Mouse (Mus musculus): Measurements from ENCODE around the gene Gsn.

Gsn gene

GRCm38 (mm10) chr2:35255885-35256833 is at the start of gene Gsn:
Gene Gsn (plus strand): TSS chr2:35256380.
- peak; percentile 78 for DNase-seq (ENCODE audit: low spot score)

- no peak for DNase-seq (ENCODE audit: low spot score)
These were observed 49.4 kb upstream of the Gsn start for GRCm38 (mm10) chr2:35206761-35207160.

- no peak for DNase-seq (ENCODE audit: low spot score)
These were observed 48.1 kb upstream of the Gsn start for GRCm38 (mm10) chr2:35208054-35208453.

GRCm38 (mm10) chr2:35208931-35209665 is 47.1 kb upstream of the Gsn start:
- no peak for DNase-seq (ENCODE audit: low spot score)

GRCm38 (mm10) chr2:35211681-35212080 is 44.5 kb upstream of the Gsn start:
- no peak for DNase-seq (ENCODE audit: low spot score)

GRCm38 (mm10) chr2:35213345-35213910 is 42.8 kb upstream of the Gsn start:
- DNase-seq (ENCODE audit: low spot score), result no peak

GRCm38 (mm10) chr2:35214881-35215358 is 41.3 kb upstream of the Gsn start:
- DNase-seq (ENCODE audit: low spot score), result peak; percentile 69

GRCm38 (mm10) chr2:35215363-35215762 is 40.8 kb upstream of the Gsn start:
- DNase-seq (ENCODE audit: low spot score), result no peak

- no peak for DNase-seq (ENCODE audit: low spot score)
These were observed 39.5 kb upstream of the Gsn start for GRCm38 (mm10) chr2:35216701-35217100.

GRCm38 (mm10) chr2:35218736-35219135 is 37.4 kb upstream of the Gsn start:
- DNase-seq (ENCODE audit: low spot score), result no peak

- no peak for DNase-seq (ENCODE audit: low spot score)
These were observed 33.3 kb upstream of the Gsn start for GRCm38 (mm10) chr2:35222822-35223391.

- no peak for DNase-seq (ENCODE audit: low spot score)
These were observed 31.9 kb upstream of the Gsn start for GRCm38 (mm10) chr2:35224285-35224684.

- no peak for DNase-seq (ENCODE audit: low spot score)
These were observed 28.0 kb upstream of the Gsn start for GRCm38 (mm10) chr2:35228145-35228544.

GRCm38 (mm10) chr2:35230215-35230614 is 26.0 kb upstream of the Gsn start:
- DNase-seq (ENCODE audit: low spot score), result no peak

- DNase-seq (ENCODE audit: low spot score), result no peak
These were observed 24.3 kb upstream of the Gsn start for GRCm38 (mm10) chr2:35231871-35232270.

- DNase-seq (ENCODE audit: low spot score), result no peak
These were observed 23.4 kb upstream of the Gsn start for GRCm38 (mm10) chr2:35232595-35233445.

- no peak for DNase-seq (ENCODE audit: low spot score)
These were observed 22.3 kb upstream of the Gsn start for GRCm38 (mm10) chr2:35233898-35234297.

GRCm38 (mm10) chr2:35235021-35235420 is 21.2 kb upstream of the Gsn start:
- DNase-seq (ENCODE audit: low spot score), result no peak

GRCm38 (mm10) chr2:35244241-35244640 is 11.9 kb upstream of the Gsn start:
- DNase-seq (ENCODE audit: low spot score), result no peak

GRCm38 (mm10) chr2:35247763-35248162 is 8.4 kb upstream of the Gsn start:
- no peak for DNase-seq (ENCODE audit: low spot score)

GRCm38 (mm10) chr2:35252733-35253132 is 3.4 kb upstream of the Gsn start:
- DNase-seq (ENCODE audit: low spot score), result no peak

Data from ovary, adult 18-20 months (tissue).